Mouse (Mus musculus) heart, adult 2 months (tissue): ENCODE measurements around the gene 1700086D15Rik. TPM values are rescaled to one million over a fixed set of nuclear protein-coding genes. Genes with fewer than 3 reads are reported as not detected.
A peak's percentile ranks its signal among the peaks of the same experiment; 100 is the strongest.

Experiments
- DNase-seq, 2 experiments: peaks; one replicate each; pipeline ENCODE4 v3.0.0; 2021
- H3K27ac ChIP-seq: fragments of 200-600 bp; 2 replicates; pipeline ENCODE4 v1.8.1; 2022
- H3K27me3 ChIP-seq: fragments of 200-500 bp; 2 replicates; pipeline ENCODE4 v1.6.1; 2012; ENCODE audit warnings: mild to moderate bottlenecking, low read length, inconsistent platforms, mixed read lengths; ENCODE audit not compliant: control insufficient read depth, insufficient read depth
- H3K36me3 ChIP-seq: fragments of 200-500 bp; 2 replicates; pipeline ENCODE4 v1.6.1; 2012; ENCODE audit warnings: low read length, inconsistent platforms; ENCODE audit not compliant: control insufficient read depth, insufficient read depth
- H3K4me1 ChIP-seq: fragments of 200-500 bp; 2 replicates; pipeline ENCODE4 v1.6.1; 2011; ENCODE audit warnings: low read length; ENCODE audit not compliant: control insufficient read depth, insufficient read depth
- H3K4me3 ChIP-seq: fragments of 200-600 bp; 2 replicates; pipeline ENCODE4 v1.8.1; 2022
- H3K79me2 ChIP-seq: fragments of 200-500 bp; replicated peaks from 2 replicates; pipeline ENCODE4 v1.6.1; 2012; ENCODE audit warnings: mild to moderate bottlenecking, inconsistent platforms, low read length, moderate library complexity, mixed read lengths; ENCODE audit not compliant: control insufficient read depth, insufficient read depth
- H3K9ac ChIP-seq: fragments of 200-500 bp; 2 replicates; pipeline ENCODE4 v1.6.1; 2012; ENCODE audit warnings: low read depth, mild to moderate bottlenecking, control low read depth, inconsistent platforms, low read length, mixed read lengths
- CTCF ChIP-seq: fragments of 200-600 bp; IDR thresholded peaks from 2 replicates; pipeline ENCODE4 v1.8.1; 2022; ENCODE audit warnings: antibody characterized with exemption, mild to moderate bottlenecking, moderate library complexity
- EP300 ChIP-seq: fragments of 200-500 bp; IDR thresholded peaks from 2 replicates; pipeline ENCODE4 v1.6.1; 2011; ENCODE audit warnings: low read depth, low read length, control low read depth; ENCODE audit not compliant: insufficient read depth
- POLR2A ChIP-seq: fragments of 200-500 bp; IDR thresholded peaks from 2 replicates; pipeline ENCODE4 v1.6.1; 2011; ENCODE audit warnings: mild to moderate bottlenecking, low read depth, low read length, control low read depth; ENCODE audit not compliant: insufficient read depth
- WGBS: fragments of 180-500 bp; shearing (Covaris S2); methylation state at CpG from one replicate; pipeline ENCODE4 v1.1.7; 2018; 5-methylcytosine and 5-hydroxymethylcytosine counted together
- intact Hi-C: fragments of 180-260 bp; cut with DNase I; formaldehyde crosslinking; loops from one replicate; pipeline ENCODE4 v1.15.1; 2025
- polyA plus RNA-seq: library from polyadenylated mRNA; depleted of rRNA; stranded (reverse); fragments of >200 nt; gene quantifications from 2 replicates; pipeline ENCODE4 v1.2.3, GENCODE M21; 2012
- total RNA-seq, 2 experiments: library from RNA; stranded (reverse); gene quantifications; 2 replicates each; pipeline ENCODE4 v1.2.3; 2021

Gene 1700086D15Rik
- total and polyA plus RNA-seq, 3 experiments = 0.41 TPM; not detected in 2

DNA sequence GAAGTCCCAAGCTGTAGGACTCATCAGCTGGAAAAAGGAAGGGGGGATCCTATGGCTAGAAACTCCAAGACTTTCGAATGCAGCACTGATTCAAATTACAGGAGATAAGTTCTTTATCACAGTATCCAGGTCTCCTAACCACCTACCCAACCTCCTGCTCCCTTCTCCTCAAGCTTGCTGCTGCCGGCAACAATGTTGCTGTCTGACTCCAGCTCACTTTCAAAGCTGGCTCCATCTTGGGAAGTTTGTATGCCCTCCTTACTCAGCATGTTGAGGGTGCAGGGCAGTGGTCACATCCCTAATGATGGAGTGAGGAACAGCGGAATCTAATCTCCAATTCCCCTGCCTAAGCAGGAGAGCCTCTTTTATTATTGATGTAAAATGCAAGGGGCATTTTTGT, 38.3 kb upstream of the 1700086D15Rik start:
- 74% methylated on average over 3 of the region's 3 CpGs for WGBS
- intact Hi-C loops = loop anchor here (10.0 kb wide), 2 partner anchors 187 to 437 kb away; no protein-coding TSS in a partner anchor
- Histone ChIP-seq H3K4me3 (no peak overlapping the region), H3K4me1 (no peaks in the 10 kb centered on the region; the same call in 1 of the 2 replicates), H3K79me2 (no peaks in the 10 kb centered on the region), H3K9ac (no peak overlapping the region), H3K27ac (no peak overlapping the region), H3K36me3 (peaks cover 5% of the 10 kb centered on the region), H3K27me3 (no peaks in the 10 kb centered on the region)
- TF ChIP-seq EP300 = no peak
- no peak for TF ChIP-seq POLR2A
- no peak for TF ChIP-seq CTCF
- DNase-seq = no peak

DNA sequence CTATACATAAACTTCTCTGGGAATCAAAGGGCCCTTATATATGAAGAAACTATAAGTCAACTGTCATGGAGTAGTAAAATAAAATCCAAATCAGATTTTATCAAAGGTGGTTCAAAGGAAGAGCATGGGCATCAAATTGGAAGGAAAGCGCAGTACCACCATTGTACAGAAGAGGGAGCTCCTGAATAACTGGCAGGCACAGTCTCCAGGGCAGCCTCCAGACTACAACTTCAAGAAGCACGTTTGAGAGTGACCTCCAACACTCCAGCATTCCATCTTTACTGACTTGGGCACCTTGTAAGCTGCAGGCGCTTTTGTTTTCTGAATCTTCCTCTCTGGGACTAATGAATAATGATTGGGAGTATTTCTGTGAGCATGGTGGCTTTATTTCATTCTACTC, 37.6 kb upstream of the 1700086D15Rik start:
- Histone ChIP-seq H3K79me2 (no peaks in the 10 kb centered on the region), H3K27ac (no peak overlapping the region), H3K9ac (no peak overlapping the region), H3K4me3 (no peak overlapping the region), H3K4me1 (no peaks in the 10 kb centered on the region; the same call in 1 of the 2 replicates), H3K36me3 (peaks cover 5% of the 10 kb centered on the region), H3K27me3 (no peaks in the 10 kb centered on the region)
- peak in 1 of 2 experiments; percentile 62 for DNase-seq
- intact Hi-C loops = loop anchor here (2.0 to 10.0 kb wide), 3 partner anchors 188 to 482 kb away; no protein-coding TSS in a partner anchor
- peak; percentile 70; the same call in 1 of the 2 replicates for TF ChIP-seq EP300
- peak; percentile 93 for TF ChIP-seq CTCF
- TF ChIP-seq POLR2A = no peak
- 3% methylated on average over 3 of the region's 3 CpGs for WGBS

DNA sequence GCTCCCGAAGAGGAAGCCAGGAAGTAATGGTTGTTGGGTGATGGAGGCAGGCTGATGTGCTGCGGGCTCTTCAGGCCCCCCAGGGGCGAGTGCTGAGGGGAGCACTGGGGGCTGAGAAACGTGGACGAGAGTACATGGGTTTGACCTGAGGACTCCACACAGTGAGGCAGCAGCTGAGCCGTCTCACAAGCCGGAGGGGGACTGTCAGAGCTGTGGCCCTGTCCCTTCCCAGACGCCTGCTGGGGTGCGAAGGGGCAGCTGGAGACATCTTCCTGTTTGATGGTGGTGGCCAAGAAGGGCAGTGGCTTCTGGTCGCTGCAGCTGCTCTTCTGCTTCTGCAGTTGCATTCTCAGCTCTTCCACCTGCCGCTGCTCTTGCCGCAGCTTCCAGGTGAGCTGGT, 27.3 kb upstream of the 1700086D15Rik start:
- H3K36me3 ChIP-seq = peaks cover 20% of the 10 kb centered on the region
- no peak overlapping the region; the same call in 1 of the 2 replicates for H3K27ac ChIP-seq
- H3K4me3 ChIP-seq = no peak overlapping the region
- no peaks in the 10 kb centered on the region; the same call in 1 of the 2 replicates for H3K4me1 ChIP-seq
- 70% methylated on average over 12 of the region's 12 CpGs for whole genome bisulfite sequencing
- H3K79me2 ChIP-seq = no peaks in the 10 kb centered on the region
- intact Hi-C loops = no loop called here
- no peak for DNase-seq
- TF ChIP-seq POLR2A (no peak), EP300 (no peak), CTCF (no peak)
- no peak overlapping the region for H3K9ac ChIP-seq
- no peaks in the 10 kb centered on the region for H3K27me3 ChIP-seq

DNA sequence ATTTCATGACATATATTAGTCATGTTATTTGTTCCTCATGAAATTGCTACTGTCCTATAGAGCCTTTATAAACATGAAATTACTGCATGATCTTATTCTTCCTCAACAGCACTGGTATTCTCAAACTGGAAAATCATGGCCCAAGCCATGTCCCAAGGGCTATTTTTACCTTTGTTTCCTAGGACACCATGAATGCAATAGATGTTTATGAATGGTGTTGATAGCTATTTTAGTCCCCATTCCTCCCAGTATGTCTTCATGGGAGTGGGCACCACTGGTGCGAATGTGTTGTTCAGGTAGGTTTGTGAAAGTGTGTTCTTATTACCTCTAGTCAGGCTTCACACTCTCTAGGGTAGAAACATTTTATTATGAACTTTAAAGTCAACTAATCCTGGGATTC, 25.4 kb upstream of the 1700086D15Rik start:
- no peaks in the 10 kb centered on the region for H3K79me2 ChIP-seq
- 69% methylated on average over 1 of the region's 1 CpGs for WGBS
- H3K27ac ChIP-seq = peak overlapping the region; percentile 33
- H3K4me1 ChIP-seq = no peaks in the 10 kb centered on the region; the same call in 1 of the 2 replicates
- no peak overlapping the region for H3K4me3 ChIP-seq
- H3K9ac ChIP-seq = no peak overlapping the region
- H3K36me3 ChIP-seq = peaks cover 19% of the 10 kb centered on the region
- no peak for TF ChIP-seq EP300
- no peak for TF ChIP-seq POLR2A
- no peak for TF ChIP-seq CTCF
- H3K27me3 ChIP-seq = no peaks in the 10 kb centered on the region
- intact Hi-C loops = no loop called here
- DNase-seq = no peak

DNA sequence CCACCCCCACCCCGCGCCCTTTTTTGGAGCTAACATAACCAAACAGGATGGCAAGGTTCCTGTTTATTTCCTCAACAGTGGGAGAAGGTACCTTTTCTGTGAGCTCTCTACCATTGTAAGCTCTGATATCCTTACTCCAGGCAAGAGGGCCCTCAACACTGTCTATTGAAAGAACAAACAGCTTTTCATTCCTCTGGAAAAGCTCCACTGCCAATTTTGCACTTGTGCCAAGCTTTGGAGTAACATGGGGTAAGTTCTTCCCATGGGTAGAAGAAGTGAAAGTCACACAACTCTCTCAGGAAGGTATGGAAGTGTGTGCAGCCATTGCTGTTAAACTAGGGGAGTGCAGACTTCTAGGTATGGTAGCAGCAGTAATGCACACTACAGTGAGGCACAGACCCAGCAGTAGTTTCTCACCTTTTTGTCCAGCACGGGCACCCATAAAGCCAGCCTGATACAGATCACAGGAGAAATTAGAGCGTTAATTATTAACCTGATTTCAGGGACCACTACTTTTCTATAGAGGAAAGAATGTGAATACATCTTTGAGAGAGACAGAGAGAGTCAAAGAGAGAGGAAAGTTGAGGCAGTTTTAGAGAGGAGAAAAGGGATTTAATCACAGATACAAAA, 10.5 kb upstream of the 1700086D15Rik start:
- no peak overlapping the region for H3K9ac ChIP-seq
- no peak overlapping the region for H3K4me3 ChIP-seq
- no peak for DNase-seq
- no peaks in the 10 kb centered on the region for H3K79me2 ChIP-seq
- WGBS = 86% methylated on average over 4 of the region's 4 CpGs
- H3K27ac ChIP-seq = no peak overlapping the region
- no peaks in the 10 kb centered on the region for H3K4me1 ChIP-seq
- no peak for TF ChIP-seq EP300
- no peak for TF ChIP-seq POLR2A
- TF ChIP-seq CTCF = no peak
- no peaks in the 10 kb centered on the region for H3K36me3 ChIP-seq
- H3K27me3 ChIP-seq = no peaks in the 10 kb centered on the region
- intact Hi-C loops = no loop called here

DNA sequence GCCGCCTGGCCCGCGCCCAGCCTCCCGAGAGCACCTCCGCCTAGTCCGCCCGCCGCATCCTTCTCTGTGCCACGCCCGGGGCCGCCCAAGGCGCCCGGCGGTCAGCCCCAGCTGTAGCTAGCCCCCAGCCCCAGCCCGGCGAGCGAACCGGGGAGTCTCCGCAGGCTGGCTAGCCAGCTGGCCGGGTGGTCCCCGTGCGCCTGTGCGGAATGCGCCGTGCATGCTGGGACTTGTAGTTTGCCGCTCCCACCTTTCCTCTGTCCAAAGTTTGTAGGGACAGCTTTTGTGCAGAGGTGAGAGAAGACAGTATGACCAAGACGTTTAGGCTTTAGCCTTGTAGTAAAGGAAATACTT, 3.1 kb upstream of the 1700086D15Rik start, which contains the start of gene Arhgap44:
Gene Arhgap44, minus strand, starts transcription at position 195 of the 354 bp plus-strand sequence.
- Histone ChIP-seq H3K36me3 (no peaks in the 10 kb centered on the region), H3K79me2 (no peaks in the 10 kb centered on the region), H3K4me1 (peaks cover 2% of the 10 kb centered on the region; the same call in 1 of the 2 replicates), H3K27me3 (no peaks in the 10 kb centered on the region), H3K27ac (peak within 1 kb of the TSS; percentile 72), H3K4me3 (peak within 1 kb of the TSS; percentile 71), H3K9ac (peak within 1 kb of the TSS; percentile 87)
- DNase-seq = peak; percentile 73 to 79
- TF ChIP-seq CTCF = no peak
- TF ChIP-seq EP300 = no peak
- 0 out of 2 replicates have a peak, but pooled peaks have one; percentile 37 for TF ChIP-seq POLR2A
- under 1% methylated on average over 27 of the region's 27 CpGs for WGBS
- intact Hi-C loops = no loop called here
